Mouse (Mus musculus) MEL (cell line): ENCODE results near the gene Spem2. TPM values are rescaled to one million over a fixed set of nuclear protein-coding genes. Genes with fewer than 3 reads are reported as not detected.

ENCODE experiments used
- DNase-seq: peaks from one replicate; pipeline ENCODE4 v3.0.0; 2011; ENCODE audit warnings: low read depth, low spot score
- H3K27ac ChIP-seq: 2 replicates; pipeline ENCODE4 v1.5.1; 2012; ENCODE audit warnings: low read depth, mild to moderate bottlenecking, control low read depth, low read length, moderate library complexity; ENCODE audit not compliant: control insufficient read depth
- H3K27me3 ChIP-seq, 2 experiments: fragments of 150-350 bp in 1 of 2; sonication (generic) in 1 of 2; 2 replicates each; pipeline ENCODE4 v1.6.1; 2012; ENCODE audit warnings: low read length in 2 of 2, mild to moderate bottlenecking in 2 of 2, improper control_type of control experiment in 1 of 2, moderate library complexity in 1 of 2; ENCODE audit not compliant: insufficient read depth in 2 of 2, control insufficient read depth in 1 of 2
- H3K36me3 ChIP-seq, 2 experiments: 2 replicates each; pipeline ENCODE4 v1.6.1; 2012 to 2014; ENCODE audit warnings: low read length in 2 of 2, improper control_type of control experiment in 1 of 2, inconsistent platforms in 1 of 2, mild to moderate bottlenecking in 1 of 2; ENCODE audit not compliant: insufficient read depth in 2 of 2, control insufficient read depth in 1 of 2
- H3K4me1 ChIP-seq, 2 experiments: fragments of 150-350 bp in 1 of 2; sonication (generic) in 1 of 2; 2 replicates each; pipeline ENCODE4 v1.6.1; 2012; ENCODE audit warnings: low read length in 2 of 2, improper control_type of control experiment in 1 of 2, mild to moderate bottlenecking in 1 of 2; ENCODE audit not compliant: insufficient read depth in 2 of 2, control insufficient read depth in 1 of 2
- H3K4me3 ChIP-seq, 2 experiments: fragments of 150-350 bp in 1 of 2; sonication (generic) in 1 of 2; 2 replicates each; pipeline ENCODE4 v1.5.1; 2012; ENCODE audit warnings: low read depth in 2 of 2, low read length in 2 of 2, mild to moderate bottlenecking in 2 of 2, moderate library complexity in 2 of 2, control low read depth in 1 of 2, improper control_type of control experiment in 1 of 2; ENCODE audit not compliant: control insufficient read depth in 1 of 2, insufficient read depth in 1 of 2
- H3K79me2 ChIP-seq: 2 replicates; pipeline ENCODE4 v1.6.1; 2012; ENCODE audit warnings: mild to moderate bottlenecking, low read length, moderate library complexity; ENCODE audit not compliant: control insufficient read depth, poor library complexity, insufficient read depth
- H3K9ac ChIP-seq: 2 replicates; pipeline ENCODE4 v1.6.1; 2012; ENCODE audit warnings: low read depth, mild to moderate bottlenecking, control low read depth, low read length, moderate library complexity; ENCODE audit not compliant: control insufficient read depth, poor library complexity, severe bottlenecking
- H3K9me3 ChIP-seq: fragments of 150-350 bp; sonication (generic); replicated peaks from 2 replicates; pipeline ENCODE4 v1.6.1; 2012; ENCODE audit warnings: mild to moderate bottlenecking, low read length, improper control_type of control experiment, moderate library complexity; ENCODE audit not compliant: insufficient read depth
- BHLHE40 ChIP-seq: IDR thresholded peaks from 2 replicates; pipeline ENCODE4 v1.6.1; 2012; ENCODE audit warnings: low read depth, mild to moderate bottlenecking, inconsistent platforms, low read length, improper control_type of control experiment, borderline replicate concordance
- CHD1 ChIP-seq: IDR thresholded peaks from 2 replicates; pipeline ENCODE4 v1.6.1; 2012; ENCODE audit warnings: low read depth, mild to moderate bottlenecking, inconsistent platforms, low read length, improper control_type of control experiment
- CHD2 ChIP-seq: IDR thresholded peaks from 2 replicates; pipeline ENCODE4 v1.6.1; 2011; ENCODE audit warnings: low read length, improper control_type of control experiment
- CTCF ChIP-seq, 3 experiments: IDR thresholded peaks in 2 of 3; conservative IDR thresholded peaks in 1 of 3; 2 replicates each; pipeline ENCODE4 v1.5.1; 2011 to 2012; ENCODE audit warnings: low read length in 3 of 3, low read depth in 2 of 3, mild to moderate bottlenecking in 2 of 3, improper control_type of control experiment in 1 of 3, inconsistent platforms in 1 of 3, mixed read lengths in 1 of 3, moderate library complexity in 1 of 3; ENCODE audit not compliant: control insufficient read depth in 1 of 3, insufficient read depth in 1 of 3, poor library complexity in 1 of 3, severe bottlenecking in 1 of 3
- E2F4 ChIP-seq: IDR thresholded peaks from 2 replicates; pipeline ENCODE4 v1.6.1; 2011; ENCODE audit warnings: low read depth, low read length, improper control_type of control experiment, borderline replicate concordance
- ELF1 ChIP-seq: IDR thresholded peaks from 2 replicates; pipeline ENCODE4 v1.6.1; 2014; ENCODE audit warnings: low read depth, mild to moderate bottlenecking, inconsistent platforms, low read length, improper control_type of control experiment, moderate library complexity
- EP300 ChIP-seq, 2 experiments: IDR thresholded peaks; 2 replicates each; pipeline ENCODE4 v1.6.1; 2011; ENCODE audit warnings: improper control_type of control experiment in 2 of 2, low read length in 2 of 2, low read depth in 1 of 2, mild to moderate bottlenecking in 1 of 2
- ETS1 ChIP-seq: IDR thresholded peaks from 2 replicates; pipeline ENCODE4 v1.6.1; 2012; ENCODE audit warnings: low read depth, mild to moderate bottlenecking, inconsistent platforms, low read length, improper control_type of control experiment, moderate library complexity
- GABPA ChIP-seq: IDR thresholded peaks from 2 replicates; pipeline ENCODE4 v1.6.1; 2012; ENCODE audit warnings: low read depth, mild to moderate bottlenecking, inconsistent platforms, low read length, improper control_type of control experiment, moderate library complexity
- GATA1 ChIP-seq: IDR thresholded peaks from 2 replicates; pipeline ENCODE4 v1.6.1; 2011; ENCODE audit warnings: low read depth, low read length, improper control_type of control experiment
- HCFC1 ChIP-seq: IDR thresholded peaks from 2 replicates; pipeline ENCODE4 v1.6.1; 2012; ENCODE audit warnings: low read depth, mild to moderate bottlenecking, inconsistent platforms, low read length, improper control_type of control experiment, moderate library complexity
- JUND ChIP-seq: IDR thresholded peaks from 2 replicates; pipeline ENCODE4 v1.6.1; 2011; ENCODE audit warnings: low read depth, mild to moderate bottlenecking, improper control_type of control experiment, low read length
- KAT2A ChIP-seq: conservative IDR thresholded peaks from 2 replicates; pipeline ENCODE4 v1.6.1; 2012; ENCODE audit warnings: low read depth, low read length, improper control_type of control experiment, inconsistent platforms
- MAFK ChIP-seq: IDR thresholded peaks from 2 replicates; pipeline ENCODE4 v1.6.1; 2011; ENCODE audit warnings: low read depth, mild to moderate bottlenecking, low read length, improper control_type of control experiment, borderline replicate concordance
- MAX ChIP-seq: IDR thresholded peaks from 2 replicates; pipeline ENCODE4 v1.6.1; 2011; ENCODE audit warnings: low read length, improper control_type of control experiment
- MAZ ChIP-seq: IDR thresholded peaks from 2 replicates; pipeline ENCODE4 v1.6.1; 2012; ENCODE audit warnings: low read depth, mild to moderate bottlenecking, inconsistent platforms, low read length, improper control_type of control experiment
- MEF2A ChIP-seq: IDR thresholded peaks from 2 replicates; pipeline ENCODE4 v1.6.1; 2014; ENCODE audit warnings: low read depth, mild to moderate bottlenecking, inconsistent platforms, low read length, improper control_type of control experiment; ENCODE audit not compliant: poor library complexity, insufficient replicate concordance, severe bottlenecking; ENCODE audit errors: extremely low read depth
- MXI1 ChIP-seq: IDR thresholded peaks from 2 replicates; pipeline ENCODE4 v1.6.1; 2011; ENCODE audit warnings: mild to moderate bottlenecking, low read depth, low read length, improper control_type of control experiment
- MYB ChIP-seq: IDR thresholded peaks from 2 replicates; pipeline ENCODE4 v1.6.1; 2011; ENCODE audit warnings: mild to moderate bottlenecking, low read depth, low read length, improper control_type of control experiment
- MYC ChIP-seq: IDR thresholded peaks from 2 replicates; pipeline ENCODE4 v1.6.1; 2011; ENCODE audit warnings: low read depth, mild to moderate bottlenecking, low read length, improper control_type of control experiment, moderate library complexity
- NELFE ChIP-seq: IDR thresholded peaks from 2 replicates; pipeline ENCODE4 v1.6.1; 2011; ENCODE audit warnings: low read depth, low read length, improper control_type of control experiment
- NRF1 ChIP-seq: IDR thresholded peaks from 2 replicates; pipeline ENCODE4 v1.6.1; 2014; ENCODE audit warnings: low read depth, mild to moderate bottlenecking, inconsistent platforms, low read length, improper control_type of control experiment, moderate library complexity; ENCODE audit not compliant: poor library complexity, insufficient read depth, severe bottlenecking
- POLR2A ChIP-seq, 2 experiments: IDR thresholded peaks; 2 replicates each; pipeline ENCODE4 v1.6.1; 2011 to 2012; ENCODE audit warnings: low read length in 2 of 2, mild to moderate bottlenecking in 2 of 2, control low read depth in 1 of 2, improper control_type of control experiment in 1 of 2, low read depth in 1 of 2, moderate library complexity in 1 of 2; ENCODE audit not compliant: control insufficient read depth in 1 of 2, insufficient read depth in 1 of 2, poor library complexity in 1 of 2
- POLR2AphosphoS2 ChIP-seq: IDR thresholded peaks from 2 replicates; pipeline ENCODE4 v1.6.1; 2011; ENCODE audit warnings: low read length, improper control_type of control experiment
- POLR2AphosphoS5 ChIP-seq: IDR thresholded peaks from 2 replicates; pipeline ENCODE4 v1.6.1; 2012; ENCODE audit warnings: low read depth, borderline replicate concordance, mild to moderate bottlenecking, inconsistent platforms, low read length, moderate library complexity, mixed read lengths
- RAD21 ChIP-seq: IDR thresholded peaks from 2 replicates; pipeline ENCODE4 v1.6.1; 2011; ENCODE audit warnings: mild to moderate bottlenecking, low read depth, low read length, improper control_type of control experiment
- RCOR1 ChIP-seq: IDR thresholded peaks from 2 replicates; pipeline ENCODE4 v1.6.1; 2012; ENCODE audit warnings: low read depth, mild to moderate bottlenecking, inconsistent platforms, low read length, improper control_type of control experiment
- SIN3A ChIP-seq: IDR thresholded peaks from 2 replicates; pipeline ENCODE4 v1.6.1; 2012; ENCODE audit warnings: low read length, improper control_type of control experiment, inconsistent platforms
- SMC3 ChIP-seq: IDR thresholded peaks from 2 replicates; pipeline ENCODE4 v1.6.1; 2011; ENCODE audit warnings: low read depth, low read length, improper control_type of control experiment
- TAL1 ChIP-seq: IDR thresholded peaks from 2 replicates; pipeline ENCODE4 v1.6.1; 2012; ENCODE audit warnings: mild to moderate bottlenecking, inconsistent platforms, low read length, moderate library complexity, mixed read lengths
- TBP ChIP-seq: IDR thresholded peaks from 2 replicates; pipeline ENCODE4 v1.8.0; 2011; ENCODE audit warnings: low read depth, low read length, improper control_type of control experiment
- TCF12 ChIP-seq: IDR thresholded peaks from 2 replicates; pipeline ENCODE4 v1.6.1; 2014; ENCODE audit warnings: low read depth, mild to moderate bottlenecking, inconsistent platforms, low read length, improper control_type of control experiment, moderate library complexity
- USF1 ChIP-seq: IDR thresholded peaks from 2 replicates; pipeline ENCODE4 v1.6.1; 2014; ENCODE audit warnings: low read depth, mild to moderate bottlenecking, inconsistent platforms, low read length, improper control_type of control experiment, moderate library complexity
- USF2 ChIP-seq, 2 experiments: IDR thresholded peaks; 2 replicates each; pipeline ENCODE4 v1.6.1; 2011 to 2012; ENCODE audit warnings: improper control_type of control experiment in 2 of 2, low read length in 2 of 2, borderline replicate concordance in 1 of 2, inconsistent platforms in 1 of 2, low read depth in 1 of 2, mild to moderate bottlenecking in 1 of 2; ENCODE audit not compliant: insufficient read depth in 1 of 2
- ZC3H11A ChIP-seq: IDR thresholded peaks from 2 replicates; pipeline ENCODE4 v1.6.1; 2012; ENCODE audit warnings: low read depth, mild to moderate bottlenecking, inconsistent platforms, low read length, improper control_type of control experiment
- ZKSCAN1 ChIP-seq: IDR thresholded peaks from 2 replicates; pipeline ENCODE4 v1.6.1; 2012; ENCODE audit warnings: low read depth, mild to moderate bottlenecking, inconsistent platforms, low read length, improper control_type of control experiment, moderate library complexity
- ZMIZ1 ChIP-seq: IDR thresholded peaks from 2 replicates; pipeline ENCODE4 v1.6.1; 2012; ENCODE audit warnings: low read depth, mild to moderate bottlenecking, inconsistent platforms, low read length, improper control_type of control experiment, moderate library complexity
- ZNF384 ChIP-seq: IDR thresholded peaks from 2 replicates; pipeline ENCODE4 v1.6.1; 2012; ENCODE audit warnings: low read depth, mild to moderate bottlenecking, inconsistent platforms, low read length, improper control_type of control experiment
- polyA plus RNA-seq, 2 experiments: library from polyadenylated mRNA; stranded (reverse) in 1 of 2; unstranded in 1 of 2; fragments of >175 nt in 1 of 2; fragments of >200 nt in 1 of 2; gene quantifications; 2 replicates each; pipeline versions ENCODE4 v1.2.1 to v1.2.4; 2012; ENCODE audit warnings: low replicate concordance in 2 of 2, low read depth in 1 of 2; ENCODE audit not compliant: insufficient read length in 2 of 2, insufficient read depth in 1 of 2, missing spikeins in 1 of 2
- total RNA-seq: library from RNA; depleted of rRNA; stranded (reverse); fragments of 300-350 nt; gene quantifications from 2 replicates; pipeline ENCODE4 v1.2.3, GENCODE M21; 2012

Gene Spem2
- total and polyA plus RNA-seq, 3 experiments, result not detected

DNA sequence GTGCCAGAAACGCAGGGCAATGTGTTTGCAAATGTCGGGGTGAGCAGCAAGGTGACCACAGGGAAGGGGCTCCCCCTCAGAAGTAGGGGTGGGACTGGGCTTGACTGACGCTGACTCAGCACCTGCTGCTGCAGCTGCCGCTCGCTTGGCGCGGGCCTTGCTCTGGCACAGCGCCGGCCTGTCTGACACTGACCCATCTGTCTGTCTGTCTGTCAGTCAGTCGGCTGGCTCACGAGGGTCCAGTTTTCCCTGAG, 18.2 kb downstream of the Spem2 start:
- Histone ChIP-seq H3K36me3 (peaks cover 0 to 8% of the 10 kb centered on the region in 2 experiments; a peak in 2 of 4 replicates), H3K9ac (peak overlapping the region; percentile 77), H3K79me2 (peaks cover 8% of the 10 kb centered on the region; the same call in 1 of the 2 replicates), H3K4me1 (peaks cover 5 to 21% of the 10 kb centered on the region in 2 experiments; a peak in 3 of 4 replicates), H3K27me3 (no peaks in the 10 kb centered on the region), H3K27ac (peak overlapping the region; percentile 74), H3K9me3 (no peaks in the 10 kb centered on the region), H3K4me3 (peak overlapping the region; percentile 58 to 89)
- peak; percentile 89 for DNase-seq
- TF ChIP-seq TCF12, result peak; percentile 51
- peak in 1 of 2 experiments; percentile 28; a peak in 1 of 4 replicates for TF ChIP-seq EP300 (IDR thresholded peaks at IDR 0.05; ENCODE audit: low read depth in 1 of 2, low read length in 2 of 2)
- peak; percentile 46; the same call in 1 of the 2 replicates for TF ChIP-seq RCOR1
- no peak for TF ChIP-seq ZKSCAN1
- TF ChIP-seq ZC3H11A, result no peak
- peak; percentile 46; the same call in 1 of the 2 replicates for TF ChIP-seq MXI1
- TF ChIP-seq POLR2AphosphoS2, result no peak
- TF ChIP-seq GATA1, result no peak
- TF ChIP-seq ETS1, result peak; percentile 65; the same call in 1 of the 2 replicates
- TF ChIP-seq CTCF (IDR thresholded peaks at IDR 0.05 in 2 of 3, conservative IDR thresholded peaks at IDR 0.05 in 1 of 3; ENCODE audit: control insufficient read depth in 1 of 3, insufficient read depth in 1 of 3, low read depth in 2 of 3, low read length in 3 of 3, poor library complexity in 1 of 3, severe bottlenecking in 1 of 3), result no peak
- TF ChIP-seq RAD21, result no peak
- no peak for TF ChIP-seq ZNF384
- no peak for TF ChIP-seq NRF1
- TF ChIP-seq E2F4, result no peak
- TF ChIP-seq SMC3, result no peak
- no peak; the same call in 1 of the 2 replicates for TF ChIP-seq NELFE
- TF ChIP-seq POLR2A (IDR thresholded peaks at IDR 0.05; ENCODE audit: control insufficient read depth in 1 of 2, insufficient read depth in 1 of 2, low read depth in 1 of 2, low read length in 2 of 2, poor library complexity in 1 of 2), result no peak
- TF ChIP-seq BHLHE40, result 0 out of 2 replicates have a peak, but pooled peaks have one; percentile 25
- peak; percentile 96 for TF ChIP-seq MAFK
- no peak for TF ChIP-seq USF1
- no peak for TF ChIP-seq USF2 (IDR thresholded peaks at IDR 0.05; ENCODE audit: borderline replicate concordance in 1 of 2, insufficient read depth in 1 of 2, low read depth in 1 of 2, low read length in 2 of 2)
- TF ChIP-seq ZMIZ1, result no peak
- no peak; the same call in 1 of the 2 replicates for TF ChIP-seq MAZ
- no peak for TF ChIP-seq GABPA
- no peak for TF ChIP-seq MAX
- 0 out of 2 replicates have a peak, but pooled peaks have one; percentile 11 for TF ChIP-seq MYC
- TF ChIP-seq KAT2A, result no peak
- peak; percentile 66; the same call in 1 of the 2 replicates for TF ChIP-seq TBP
- no peak for TF ChIP-seq POLR2AphosphoS5
- no peak for TF ChIP-seq MEF2A
- TF ChIP-seq CHD1, result no peak
- TF ChIP-seq TAL1, result no peak
- peak; percentile 46; the same call in 1 of the 2 replicates for TF ChIP-seq HCFC1
- TF ChIP-seq CHD2, result no peak
- no peak; the same call in 1 of the 2 replicates for TF ChIP-seq JUND
- no peak for TF ChIP-seq SIN3A
- TF ChIP-seq MYB, result no peak
- no peak for TF ChIP-seq ELF1
